Mouse (Mus musculus) limb, embryonic 13.5 days (tissue): Measurements from ENCODE around the gene 2210016F16Rik. TPM values are rescaled to one million over a fixed set of nuclear protein-coding genes. Genes with fewer than 3 reads are reported as not detected.
"Not testable (repeated sequence)": the region's sequence is repeated elsewhere in the genome, so short reads cannot be mapped to it uniquely, and the experiment has no call there.

Experiments used
- ATAC-seq: fragments of 200-750 bp; cut with Nextera tagmentation; 2 replicates; pipeline ENCODE4 v1.8.0; 2017; ENCODE audit warnings: low read depth, moderate number of reproducible peaks, moderate TSS enrichment; ENCODE audit not compliant: low FRiP score
- H3K27ac ChIP-seq: fragments of 300-500 bp; sonication (generic); 2 replicates; pipeline ENCODE4 v1.5.1; 2015; ENCODE audit warnings: inconsistent platforms, mild to moderate bottlenecking, moderate library complexity
- H3K27me3 ChIP-seq: fragments of 300-500 bp; sonication (generic); 2 replicates; pipeline ENCODE4 v1.6.1; 2015; ENCODE audit warnings: mild to moderate bottlenecking, inconsistent platforms
- H3K36me3 ChIP-seq: fragments of 300-500 bp; sonication (generic); 2 replicates; pipeline ENCODE4 v1.6.1; 2015; ENCODE audit warnings: inconsistent platforms, mild to moderate bottlenecking, moderate library complexity
- H3K4me1 ChIP-seq: fragments of 300-500 bp; sonication (generic); 2 replicates; pipeline ENCODE4 v1.6.1; 2015; ENCODE audit warnings: inconsistent platforms
- H3K4me2 ChIP-seq: fragments of 300-500 bp; sonication (generic); replicated peaks from 2 replicates; pipeline ENCODE4 v1.6.1; 2015; ENCODE audit warnings: inconsistent platforms, mild to moderate bottlenecking, moderate library complexity
- H3K4me3 ChIP-seq: fragments of 300-500 bp; sonication (generic); 2 replicates; pipeline ENCODE4 v1.5.1; 2015; ENCODE audit warnings: moderate library complexity, mild to moderate bottlenecking, inconsistent platforms
- H3K9ac ChIP-seq: fragments of 300-500 bp; sonication (generic); 2 replicates; pipeline ENCODE4 v1.6.1; 2015; ENCODE audit warnings: mild to moderate bottlenecking, inconsistent platforms
- H3K9me3 ChIP-seq: fragments of 300-500 bp; sonication (generic); 2 replicates; pipeline ENCODE4 v1.6.1; 2016; ENCODE audit warnings: inconsistent platforms
- WGBS: fragments of 180-500 bp; shearing (Covaris S2); methylation state at CpG from one replicate; pipeline ENCODE4 v1.1.7; 2015; 5-methylcytosine and 5-hydroxymethylcytosine counted together
- polyA plus RNA-seq: library from polyadenylated mRNA; unstranded; fragments of >200 nt; fragmentation: Nextera tagmentation; extraction: Ambion mirVana; gene quantifications from 2 replicates; pipeline ENCODE4 v1.2.1, GENCODE M21; 2015

The 2210016F16Rik gene
- polyA plus RNA-seq = 22.8 and 24.6 TPM in 2 replicates

- H3K9me3 ChIP-seq = peaks cover 22% of the 10 kb centered on the region
- peak within 1 kb of the TSS; percentile 63 for H3K27ac ChIP-seq
- peaks cover 10% of the 10 kb centered on the region; the same call in 1 of the 2 replicates for H3K4me1 ChIP-seq
- H3K9ac ChIP-seq = peak within 1 kb of the TSS; percentile 88
- peak; percentile 51 for ATAC-seq
- H3K4me2 ChIP-seq = peak within 1 kb of the TSS; percentile 90
- H3K36me3 ChIP-seq = peaks cover 35% of the 10 kb centered on the region
- peak within 1 kb of the TSS; percentile 80 for H3K4me3 ChIP-seq
- H3K27me3 ChIP-seq = no peaks in the 10 kb centered on the region
- WGBS = 3% methylated on average over 77 of the region's 80 CpGs
Measured at GRCm38 (mm10) chr13:58384779-58385546, at the start of gene 2210016F16Rik. TSS of gene 2210016F16Rik (minus strand) at chr13:58385225.

- no peak overlapping the region for H3K4me2 ChIP-seq
- H3K4me3 ChIP-seq = no peak overlapping the region
- H3K9ac ChIP-seq = no peak overlapping the region
- no peaks in the 10 kb centered on the region for H3K9me3 ChIP-seq
- H3K27me3 ChIP-seq = 0 out of 2 replicates have a peak, but pooled peaks cover 3% of the 10 kb centered on the region
- WGBS = 65% methylated on average over 10 of the region's 10 CpGs
- H3K36me3 ChIP-seq = no peaks in the 10 kb centered on the region
- ATAC-seq = no peak
- no peak overlapping the region for H3K27ac ChIP-seq
- no peaks in the 10 kb centered on the region for H3K4me1 ChIP-seq
Measured at GRCm38 (mm10) chr13:58423061-58423660, 38.1 kb upstream of the 2210016F16Rik start.

GRCm38 (mm10) chr13:58422242-58422641 is 37.2 kb upstream of the 2210016F16Rik start:
- Histone ChIP-seq H3K27ac (no peak overlapping the region), H3K4me2 (no peak overlapping the region), H3K4me3 (no peak overlapping the region), H3K36me3 (no peaks in the 10 kb centered on the region), H3K27me3 (0 out of 2 replicates have a peak, but pooled peaks cover 3% of the 10 kb centered on the region), H3K4me1 (no peaks in the 10 kb centered on the region), H3K9me3 (no peaks in the 10 kb centered on the region), H3K9ac (no peak overlapping the region)
- WGBS = 88% methylated on average over 4 of the region's 4 CpGs
- ATAC-seq = no peak

GRCm38 (mm10) chr13:58421026-58421425 is 36.0 kb upstream of the 2210016F16Rik start:
- no peaks in the 10 kb centered on the region for H3K36me3 ChIP-seq
- H3K4me1 ChIP-seq = peaks cover 2% of the 10 kb centered on the region; the same call in 1 of the 2 replicates
- no peak overlapping the region for H3K27ac ChIP-seq
- 0 out of 2 replicates have a peak, but pooled peaks cover under 1% of the 10 kb centered on the region for H3K27me3 ChIP-seq
- 72% methylated on average over 4 of the region's 4 CpGs for WGBS
- no peak overlapping the region for H3K4me3 ChIP-seq
- H3K9ac ChIP-seq = no peak overlapping the region
- ATAC-seq = no peak
- no peaks in the 10 kb centered on the region for H3K9me3 ChIP-seq
- H3K4me2 ChIP-seq = no peak overlapping the region

- H3K27me3 ChIP-seq = no peaks in the 10 kb centered on the region
- no peaks in the 10 kb centered on the region for H3K9me3 ChIP-seq
- no peak overlapping the region for H3K9ac ChIP-seq
- H3K36me3 ChIP-seq = no peaks in the 10 kb centered on the region
- peaks cover 10% of the 10 kb centered on the region for H3K4me1 ChIP-seq
- no peak overlapping the region for H3K4me2 ChIP-seq
- ATAC-seq = no peak
- H3K27ac ChIP-seq = no peak overlapping the region
- H3K4me3 ChIP-seq = no peak overlapping the region
- 93% methylated on average over 1 of the region's 1 CpGs for WGBS
Measured at GRCm38 (mm10) chr13:58419266-58419665, 34.2 kb upstream of the 2210016F16Rik start.

- no peak for ATAC-seq
- Histone ChIP-seq H3K36me3 (no peaks in the 10 kb centered on the region), H3K9ac (no peak overlapping the region), H3K27me3 (no peaks in the 10 kb centered on the region), H3K27ac (no peak overlapping the region), H3K4me2 (no peak overlapping the region), H3K9me3 (no peaks in the 10 kb centered on the region), H3K4me1 (peaks cover 10% of the 10 kb centered on the region), H3K4me3 (no peak overlapping the region)
- 94% methylated on average over 4 of the region's 4 CpGs for WGBS
Measured at GRCm38 (mm10) chr13:58418656-58419055, 33.6 kb upstream of the 2210016F16Rik start.

GRCm38 (mm10) chr13:58415838-58416237 is 30.8 kb upstream of the 2210016F16Rik start:
- 58% methylated on average over 5 of the region's 5 CpGs for WGBS
- no peak overlapping the region for H3K4me3 ChIP-seq
- H3K4me1 ChIP-seq = peaks cover 10% of the 10 kb centered on the region
- ATAC-seq = no peak
- H3K36me3 ChIP-seq = peaks cover 21% of the 10 kb centered on the region
- H3K9me3 ChIP-seq = peaks cover 12% of the 10 kb centered on the region
- H3K27me3 ChIP-seq = no peaks in the 10 kb centered on the region
- H3K4me2 ChIP-seq = no peak overlapping the region
- no peak overlapping the region for H3K9ac ChIP-seq
- peak overlapping the region; percentile 52; the same call in 1 of the 2 replicates for H3K27ac ChIP-seq

- H3K4me3 ChIP-seq = no peak overlapping the region
- H3K36me3 ChIP-seq = peaks cover 26% of the 10 kb centered on the region
- H3K4me1 ChIP-seq = peaks cover 10% of the 10 kb centered on the region
- WGBS = 58% methylated on average over 6 of the region's 6 CpGs
- H3K27ac ChIP-seq = no peak overlapping the region
- H3K27me3 ChIP-seq = no peaks in the 10 kb centered on the region
- ATAC-seq = no peak
- no peak overlapping the region for H3K9ac ChIP-seq
- H3K4me2 ChIP-seq = no peak overlapping the region
- H3K9me3 ChIP-seq = peaks cover 12% of the 10 kb centered on the region
Measured at GRCm38 (mm10) chr13:58415374-58415773, 30.3 kb upstream of the 2210016F16Rik start.

- no peak overlapping the region for H3K27ac ChIP-seq
- peaks cover 42% of the 10 kb centered on the region for H3K36me3 ChIP-seq
- no peak overlapping the region for H3K4me2 ChIP-seq
- no peaks in the 10 kb centered on the region for H3K27me3 ChIP-seq
- peaks cover 12% of the 10 kb centered on the region for H3K9me3 ChIP-seq
- H3K4me1 ChIP-seq = peaks cover 9% of the 10 kb centered on the region
- no peak overlapping the region for H3K9ac ChIP-seq
- no peak overlapping the region for H3K4me3 ChIP-seq
- no peak for ATAC-seq
- 92% methylated on average over 4 of the region's 4 CpGs for WGBS
Measured at GRCm38 (mm10) chr13:58411073-58411472, 26.0 kb upstream of the 2210016F16Rik start.

- H3K9me3 ChIP-seq, ATAC-seq, H3K27me3 ChIP-seq, H3K4me1 ChIP-seq: not testable (repeated sequence)
- Histone ChIP-seq H3K9ac (peak within 1 kb of the TSS; percentile 99), H3K4me3 (peak within 1 kb of the TSS; percentile 84), H3K36me3 (peaks cover 13% of the 10 kb centered on the region), H3K4me2 (peak within 1 kb of the TSS; percentile 60), H3K27ac (peak within 1 kb of the TSS; percentile 99)
- WGBS = 7% methylated on average over 17 of the region's 17 CpGs
Measured at GRCm38 (mm10) chr13:58403243-58403642, 18.2 kb upstream of the 2210016F16Rik start, which contains the start of gene Hnrnpk. TSS of gene Hnrnpk (minus strand) at chr13:58403343.

- no peak; the same call in 1 of the 2 replicates for ATAC-seq
- Histone ChIP-seq H3K4me2 (peak overlapping the region; percentile 60), H3K27me3 (no peaks in the 10 kb centered on the region), H3K4me3 (peak overlapping the region; percentile 84), H3K27ac (peak overlapping the region; percentile 99), H3K36me3 (peaks cover 17% of the 10 kb centered on the region), H3K9ac (peak overlapping the region; percentile 99), H3K4me1 (peaks cover 6% of the 10 kb centered on the region), H3K9me3 (no peaks in the 10 kb centered on the region; the same call in 1 of the 2 replicates)
- WGBS = under 1% methylated on average over 41 of the region's 48 CpGs
Measured at GRCm38 (mm10) chr13:58402744-58403110, 17.7 kb upstream of the 2210016F16Rik start.
